Mouse (Mus musculus) myocyte (in vitro differentiated cells): ENCODE measurements around the gene Rabgap1l. TPM values are rescaled to one million over a fixed set of nuclear protein-coding genes. Genes with fewer than 3 reads are reported as not detected.

ENCODE experiments used
- H3K27me3 ChIP-seq: one replicate; pipeline ENCODE4 v1.6.1; 2011; ENCODE audit not compliant: control insufficient read depth, insufficient read depth, insufficient read length
- H3K36me3 ChIP-seq: one replicate; pipeline ENCODE4 v1.6.1; 2011; ENCODE audit not compliant: control insufficient read depth, insufficient read depth
- H3K4me2 ChIP-seq: one replicate; pipeline ENCODE4 v1.6.1; 2011; ENCODE audit warnings: low read depth, control low read depth
- H3K4me3 ChIP-seq: one replicate; pipeline ENCODE4 v1.5.1; 2011; ENCODE audit warnings: mild to moderate bottlenecking, control low read depth, moderate library complexity
- H3K79me2 ChIP-seq: one replicate; pipeline ENCODE4 v1.6.1; 2011; ENCODE audit not compliant: control insufficient read depth, insufficient read depth
- H3ac ChIP-seq: one replicate; pipeline ENCODE4 v1.6.1; 2011; ENCODE audit not compliant: control insufficient read depth, insufficient read length
- CEBPB ChIP-seq: IDR thresholded peaks from 2 replicates; pipeline ENCODE4 v1.6.1; 2011; ENCODE audit warnings: mild to moderate bottlenecking, moderate library complexity; ENCODE audit not compliant: poor library complexity, insufficient read depth, severe bottlenecking
- E2F4 ChIP-seq: IDR thresholded peaks from one replicate; pipeline ENCODE4 v1.6.1; 2011; ENCODE audit warnings: mild to moderate bottlenecking, control low read depth, moderate library complexity; ENCODE audit not compliant: insufficient read depth
- MAX ChIP-seq: IDR thresholded peaks from one replicate; pipeline ENCODE4 v1.6.1; 2011; ENCODE audit warnings: low read depth, mild to moderate bottlenecking, control low read depth
- MYOD1 ChIP-seq, 3 experiments: IDR thresholded peaks; one replicate each; pipeline ENCODE4 v1.6.1; 2011; ENCODE audit warnings: control low read depth in 2 of 3, low read depth in 2 of 3, mild to moderate bottlenecking in 2 of 3, moderate library complexity in 1 of 3; ENCODE audit not compliant: insufficient read length in 2 of 3, control insufficient read depth in 1 of 3
- MYOG ChIP-seq, 3 experiments: IDR thresholded peaks; one replicate each; pipeline ENCODE4 v1.6.1; 2011; ENCODE audit warnings: control low read depth in 2 of 3, low read depth in 2 of 3, mild to moderate bottlenecking in 2 of 3; ENCODE audit not compliant: insufficient read length in 2 of 3, control insufficient read depth in 1 of 3, insufficient read depth in 1 of 3
- POLR2A ChIP-seq: IDR thresholded peaks from one replicate; pipeline ENCODE4 v1.6.1; 2011; ENCODE audit warnings: low read depth, mild to moderate bottlenecking, control low read depth, moderate library complexity; ENCODE audit not compliant: insufficient read length
- POLR2AphosphoS2 ChIP-seq: IDR thresholded peaks from one replicate; pipeline ENCODE4 v1.6.1; 2011; ENCODE audit warnings: low read depth, control low read depth; ENCODE audit not compliant: insufficient read length
- REST ChIP-seq: IDR thresholded peaks from one replicate; pipeline ENCODE4 v1.6.1; 2011; ENCODE audit warnings: mild to moderate bottlenecking, control low read depth, moderate library complexity; ENCODE audit not compliant: insufficient read depth, insufficient read length
- SRF ChIP-seq: IDR thresholded peaks from one replicate; pipeline ENCODE4 v1.6.1; 2011; ENCODE audit warnings: low read depth; ENCODE audit not compliant: control insufficient read depth, insufficient read length
- TCF12 ChIP-seq: IDR thresholded peaks from one replicate; pipeline ENCODE4 v1.6.1; 2011; ENCODE audit warnings: mild to moderate bottlenecking, control low read depth; ENCODE audit not compliant: poor library complexity, insufficient read depth, severe bottlenecking
- TCF3 ChIP-seq: IDR thresholded peaks from one replicate; pipeline ENCODE4 v1.6.1; 2011; ENCODE audit warnings: low read depth, control low read depth; ENCODE audit not compliant: insufficient read length
- USF1 ChIP-seq: IDR thresholded peaks from one replicate; pipeline ENCODE4 v1.6.1; 2011; ENCODE audit warnings: low read depth, mild to moderate bottlenecking, control low read depth, moderate library complexity
- polyA plus RNA-seq: library from polyadenylated mRNA; unstranded; fragments of >200 nt; fragmentation: generic; extraction: Trizol; gene quantifications from one replicate; pipeline ENCODE4 v1.2.1, GENCODE M21; 2012; ENCODE audit warnings: missing spikeins

Gene Rabgap1l
- polyA plus RNA-seq, 1 experiment, result 6.3 TPM

- TF ChIP-seq MYOG (IDR thresholded peaks at IDR 0.05; ENCODE audit: control insufficient read depth in 1 of 3, insufficient read depth in 1 of 3, insufficient read length in 2 of 3, low read depth in 2 of 3) (no peak), E2F4 (no peak), MAX (no peak), SRF (no peak), CEBPB (no peak), USF1 (no peak), POLR2A (no peak), TCF3 (no peak), MYOD1 (IDR thresholded peaks at IDR 0.05; ENCODE audit: control insufficient read depth in 1 of 3, insufficient read length in 2 of 3, low read depth in 2 of 3) (no peak), TCF12 (no peak), POLR2AphosphoS2 (no peak), REST (no peak)
- no peak overlapping the region for H3K4me3 ChIP-seq
- no peak overlapping the region for H3K4me2 ChIP-seq
- no peaks in the 10 kb centered on the region for H3K27me3 ChIP-seq
- no peaks in the 10 kb centered on the region for H3K36me3 ChIP-seq
- no peaks in the 10 kb centered on the region for H3K79me2 ChIP-seq
- H3ac ChIP-seq, result no peak overlapping the region
These were observed 21.2 kb upstream of the Rabgap1l start for GRCm38 (mm10) chr1:160814198-160814597.

DNA sequence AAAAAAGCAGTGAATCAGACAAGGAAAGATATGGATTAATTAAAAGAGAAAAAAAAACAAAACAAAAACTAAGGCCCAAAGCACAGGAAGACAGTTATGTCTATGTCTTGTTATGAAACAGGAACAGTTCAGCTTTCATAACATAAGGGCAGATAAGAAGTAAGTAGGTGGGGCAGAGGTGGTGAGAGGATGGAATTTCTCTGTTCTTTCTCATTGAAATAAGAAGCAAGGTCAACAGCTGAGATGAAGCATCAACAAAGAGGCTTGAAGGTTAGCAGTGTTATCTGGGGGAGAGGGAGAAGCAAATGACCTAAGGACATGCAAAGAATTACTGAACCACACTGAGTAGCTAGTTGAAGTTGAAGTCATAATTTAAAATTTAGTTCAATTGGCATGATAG lies 19.4 kb upstream of the Rabgap1l start:
- H3K27me3 ChIP-seq, result no peaks in the 10 kb centered on the region
- no peaks in the 10 kb centered on the region for H3K79me2 ChIP-seq
- TF ChIP-seq E2F4 (no peak), MYOG (IDR thresholded peaks at IDR 0.05; ENCODE audit: control insufficient read depth in 1 of 3, insufficient read depth in 1 of 3, insufficient read length in 2 of 3, low read depth in 2 of 3) (no peak)
- no peak overlapping the region for H3K4me3 ChIP-seq
- H3ac ChIP-seq, result no peak overlapping the region
- no peak overlapping the region for H3K4me2 ChIP-seq
- H3K36me3 ChIP-seq, result no peaks in the 10 kb centered on the region

- Histone ChIP-seq H3K27me3 (no peaks in the 10 kb centered on the region), H3ac (no peak overlapping the region), H3K4me2 (no peak overlapping the region), H3K79me2 (no peaks in the 10 kb centered on the region), H3K36me3 (no peaks in the 10 kb centered on the region), H3K4me3 (no peak overlapping the region)
- no peak for TF ChIP-seq MAX
These were observed 18.9 kb upstream of the Rabgap1l start for GRCm38 (mm10) chr1:160811930-160812329.

DNA sequence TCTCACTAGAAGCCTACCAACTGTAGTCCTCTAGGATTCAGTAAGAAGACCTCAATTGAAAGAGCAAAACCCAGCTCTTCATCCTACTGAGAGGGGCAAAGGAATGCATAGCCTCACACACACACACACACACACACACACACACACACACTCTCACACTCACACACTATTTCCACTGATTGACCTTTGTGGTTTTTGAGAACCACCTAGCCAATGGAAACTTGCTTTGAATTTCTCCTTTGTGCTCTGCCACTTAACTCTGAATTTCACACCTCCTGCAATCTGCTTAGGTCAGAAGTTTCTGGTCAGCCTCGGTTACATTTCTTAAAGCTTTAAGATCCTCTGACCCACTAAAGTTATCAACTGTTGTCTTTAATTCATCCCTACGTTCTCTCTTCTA lies 12.3 kb upstream of the Rabgap1l start:
- H3K27me3 ChIP-seq, result no peaks in the 10 kb centered on the region
- H3K79me2 ChIP-seq, result no peaks in the 10 kb centered on the region
- H3K4me2 ChIP-seq, result no peak overlapping the region
- H3K36me3 ChIP-seq, result no peaks in the 10 kb centered on the region
- H3ac ChIP-seq, result no peak overlapping the region
- H3K4me3 ChIP-seq, result no peak overlapping the region
- no peak for TF ChIP-seq MYOG (IDR thresholded peaks at IDR 0.05; ENCODE audit: control insufficient read depth in 1 of 3, insufficient read depth in 1 of 3, insufficient read length in 2 of 3, low read depth in 2 of 3)
- no peak for TF ChIP-seq CEBPB
- no peak for TF ChIP-seq MYOD1 (IDR thresholded peaks at IDR 0.05; ENCODE audit: control insufficient read depth in 1 of 3, insufficient read length in 2 of 3, low read depth in 2 of 3)
- no peak for TF ChIP-seq POLR2A
- no peak for TF ChIP-seq REST
- no peak for TF ChIP-seq TCF3
- no peak for TF ChIP-seq USF1
- TF ChIP-seq TCF12, result no peak
- no peak for TF ChIP-seq MAX
- TF ChIP-seq POLR2AphosphoS2, result no peak
- TF ChIP-seq SRF, result no peak
- no peak for TF ChIP-seq E2F4

- H3ac ChIP-seq, result no peak overlapping the region
- TF ChIP-seq MYOD1 (IDR thresholded peaks at IDR 0.05; ENCODE audit: control insufficient read depth in 1 of 3, insufficient read length in 2 of 3, low read depth in 2 of 3) (no peak), TCF12 (no peak), SRF (no peak), MAX (no peak), POLR2A (no peak), CEBPB (no peak), MYOG (IDR thresholded peaks at IDR 0.05; ENCODE audit: control insufficient read depth in 1 of 3, insufficient read depth in 1 of 3, insufficient read length in 2 of 3, low read depth in 2 of 3) (no peak), POLR2AphosphoS2 (no peak), TCF3 (no peak), E2F4 (no peak), USF1 (no peak), REST (no peak)
- no peaks in the 10 kb centered on the region for H3K27me3 ChIP-seq
These were observed 7.0 kb upstream of the Rabgap1l start for GRCm38 (mm10) chr1:160799972-160800371.

DNA sequence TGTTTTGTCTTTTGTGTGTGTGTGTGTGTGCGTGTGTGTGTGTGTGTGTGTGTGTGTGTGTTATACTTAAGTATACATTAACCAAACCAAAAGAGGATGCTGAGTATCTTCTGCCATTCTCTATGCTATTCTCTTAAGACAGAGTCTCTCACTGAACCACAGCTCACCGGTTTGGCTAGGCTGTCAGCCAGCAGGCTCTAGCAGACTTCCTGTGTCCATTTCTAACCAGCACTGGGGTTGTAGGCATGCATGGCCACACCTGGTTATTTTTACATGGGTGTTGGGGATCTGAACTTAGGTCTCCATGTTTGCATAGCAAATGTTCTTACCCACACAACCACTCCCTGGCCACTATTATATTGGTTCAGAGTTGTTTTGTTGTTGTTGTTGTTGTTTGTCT lies 2.0 kb upstream of the Rabgap1l start:
- H3K4me2 ChIP-seq, result no peak overlapping the region
- H3K27me3 ChIP-seq, result no peaks in the 10 kb centered on the region
- TF ChIP-seq SRF (no peak), CEBPB (no peak), E2F4 (no peak)
- H3K79me2 ChIP-seq, result peaks cover 3% of the 10 kb centered on the region
- no peak overlapping the region for H3K4me3 ChIP-seq
- no peaks in the 10 kb centered on the region for H3K36me3 ChIP-seq
- H3ac ChIP-seq, result no peak overlapping the region

More at GRCm38 (mm10) chr1:160799972-160800371, 7.0 kb upstream of the Rabgap1l start:
- Histone ChIP-seq H3K4me2 (no peak overlapping the region), H3K79me2 (no peaks in the 10 kb centered on the region), H3K4me3 (no peak overlapping the region), H3K36me3 (no peaks in the 10 kb centered on the region)
